Mouse (Mus musculus) CH12.LX (cell line): ENCODE measurements around the gene Ccdc182.

Experiments used
- CHD2 ChIP-seq: IDR thresholded peaks from 2 replicates; pipeline ENCODE4 v1.6.1; 2011; ENCODE audit warnings: low read length, improper control_type of control experiment
- CTCF ChIP-seq, 2 experiments: IDR thresholded peaks in 1 of 2; conservative IDR thresholded peaks in 1 of 2; 2 replicates each; pipeline ENCODE4 v1.5.1; 2011 to 2012; ENCODE audit warnings: low read depth in 2 of 2, low read length in 2 of 2, improper control_type of control experiment in 1 of 2, inconsistent platforms in 1 of 2, mild to moderate bottlenecking in 1 of 2, moderate library complexity in 1 of 2
- EP300 ChIP-seq: IDR thresholded peaks from 2 replicates; pipeline ENCODE4 v1.6.1; 2011; ENCODE audit warnings: low read length, improper control_type of control experiment
- HCFC1 ChIP-seq: IDR thresholded peaks from 2 replicates; pipeline ENCODE4 v1.6.1; 2012; ENCODE audit warnings: low read depth, mild to moderate bottlenecking, inconsistent platforms, low read length, improper control_type of control experiment
- MAZ ChIP-seq: IDR thresholded peaks from 2 replicates; pipeline ENCODE4 v1.6.1; 2012; ENCODE audit warnings: low read depth, mild to moderate bottlenecking, inconsistent platforms, low read length, improper control_type of control experiment, moderate library complexity
- POLR2A ChIP-seq: IDR thresholded peaks from 2 replicates; pipeline ENCODE4 v1.6.1; 2011; ENCODE audit warnings: low read depth, mild to moderate bottlenecking, improper control_type of control experiment, low read length
- SMC3 ChIP-seq: IDR thresholded peaks from 2 replicates; pipeline ENCODE4 v1.6.1; 2011; ENCODE audit warnings: low read depth, low read length, improper control_type of control experiment
- TCF12 ChIP-seq: IDR thresholded peaks from 2 replicates; pipeline ENCODE4 v1.6.1; 2014; ENCODE audit warnings: low read depth, mild to moderate bottlenecking, inconsistent platforms, low read length, improper control_type of control experiment
- ZC3H11A ChIP-seq: IDR thresholded peaks from 2 replicates; pipeline ENCODE4 v1.6.1; 2012; ENCODE audit warnings: low read depth, mild to moderate bottlenecking, inconsistent platforms, low read length, improper control_type of control experiment

DNA sequence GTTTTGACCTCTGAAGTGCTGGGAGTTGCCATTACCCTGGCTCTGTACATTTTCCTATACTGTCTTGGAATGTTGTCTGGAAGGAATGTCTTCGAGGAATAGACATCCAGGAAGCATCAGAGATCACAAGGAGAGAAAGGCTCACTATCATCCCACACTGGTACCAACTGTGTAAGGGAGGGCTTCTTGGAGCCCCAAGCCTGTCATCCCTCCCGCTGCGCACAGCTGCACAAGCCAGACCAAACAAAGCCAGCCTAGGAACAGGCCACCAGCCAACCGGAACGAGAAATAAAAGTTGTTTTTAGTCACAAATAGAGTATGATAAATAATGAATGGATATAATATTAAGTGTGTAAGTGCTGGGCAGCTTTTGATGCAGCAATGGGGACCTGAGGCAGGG, 29.0 kb upstream of the Ccdc182 start:
- TF ChIP-seq HCFC1: no peak
- no peak for TF ChIP-seq POLR2A
- no peak for TF ChIP-seq ZC3H11A
- TF ChIP-seq CTCF (conservative IDR thresholded peaks at IDR 0.05 in 1 of 2, IDR thresholded peaks at IDR 0.05 in 1 of 2; ENCODE audit: low read depth in 2 of 2, low read length in 2 of 2): no peak
- no peak for TF ChIP-seq SMC3
- TF ChIP-seq TCF12: no peak
- no peak for TF ChIP-seq EP300
- no peak for TF ChIP-seq CHD2
- no peak for TF ChIP-seq MAZ
